Mouse (Mus musculus): Measurements from ENCODE around the gene Fermt1. TPM values are rescaled to one million over a fixed set of nuclear protein-coding genes. Genes with fewer than 3 reads are reported as not detected.

Gene Fermt1
- polyA plus RNA-seq, 1 experiment from 2014 or later, result not detected

- Histone ChIP-seq H3K36me3 (ENCODE audit: control insufficient read depth, insufficient read depth, low read length) (no peaks in the 10 kb centered on the region), H3K4me3 (ENCODE audit: low read depth, low read length) (no peak overlapping the region), H3K4me2 (ENCODE audit: low read length) (no peak overlapping the region), H3K9ac (ENCODE audit: low read length) (no peak overlapping the region), H3K4me1 (ENCODE audit: control insufficient read depth, insufficient read depth, low read length) (no peaks in the 10 kb centered on the region; the same call in 1 of the 2 replicates), H3K27ac (ENCODE audit: low read depth, low read length) (no peak overlapping the region), H3K9me3 (replicated peaks; ENCODE audit: control insufficient read depth, low read length) (no peaks in the 10 kb centered on the region), H3K27me3 (replicated peaks; ENCODE audit: control insufficient read depth, insufficient read depth, low read length) (peaks cover 28% of the 10 kb centered on the region)
- ATAC-seq (no peak), DNase-seq (ENCODE audit: low spot score) (no peak)
- WGBS, result 65% methylated on average over 1 of the region's 1 CpGs
Measured at GRCm38 (mm10) chr2:132876991-132877390, 68.7 kb downstream of the Fermt1 start.

- Histone ChIP-seq H3K36me3 (ENCODE audit: control insufficient read depth, insufficient read depth, low read length) (no peaks in the 10 kb centered on the region), H3K9ac (ENCODE audit: low read length) (no peak overlapping the region), H3K4me2 (ENCODE audit: low read length) (no peak overlapping the region), H3K9me3 (replicated peaks; ENCODE audit: control insufficient read depth, low read length) (no peaks in the 10 kb centered on the region), H3K4me1 (ENCODE audit: control insufficient read depth, insufficient read depth, low read length) (no peaks in the 10 kb centered on the region), H3K27ac (ENCODE audit: low read depth, low read length) (no peak overlapping the region), H3K27me3 (replicated peaks; ENCODE audit: control insufficient read depth, insufficient read depth, low read length) (peaks cover 12% of the 10 kb centered on the region; the same call in 1 of the 2 replicates), H3K4me3 (ENCODE audit: low read depth, low read length) (no peak overlapping the region)
- DNase-seq (ENCODE audit: low spot score), result no peak
- 75% methylated on average over 10 of the region's 10 CpGs for WGBS
- no peak for ATAC-seq
Measured at GRCm38 (mm10) chr2:132873657-132874326, 71.9 kb downstream of the Fermt1 start.

- H3K9me3 ChIP-seq (replicated peaks; ENCODE audit: control insufficient read depth, low read length), result no peaks in the 10 kb centered on the region
- H3K9ac ChIP-seq (ENCODE audit: low read length), result no peak overlapping the region
- H3K4me2 ChIP-seq (ENCODE audit: low read length), result no peak overlapping the region
- no peaks in the 10 kb centered on the region for H3K27me3 ChIP-seq (replicated peaks; ENCODE audit: control insufficient read depth, insufficient read depth, low read length)
- ATAC-seq (no peak), DNase-seq (ENCODE audit: low spot score) (no peak)
- H3K4me1 ChIP-seq (ENCODE audit: control insufficient read depth, insufficient read depth, low read length), result no peaks in the 10 kb centered on the region
- 78% methylated on average over 3 of the region's 3 CpGs for WGBS
- no peak overlapping the region for H3K4me3 ChIP-seq (ENCODE audit: low read depth, low read length)
- no peak overlapping the region for H3K27ac ChIP-seq (ENCODE audit: low read depth, low read length)
- H3K36me3 ChIP-seq (ENCODE audit: control insufficient read depth, insufficient read depth, low read length), result peaks cover 5% of the 10 kb centered on the region
Measured at GRCm38 (mm10) chr2:132871663-132872062, 74.0 kb downstream of the Fermt1 start.

- H3K9me3 ChIP-seq (replicated peaks; ENCODE audit: control insufficient read depth, low read length), result no peaks in the 10 kb centered on the region
- H3K36me3 ChIP-seq (ENCODE audit: control insufficient read depth, insufficient read depth, low read length), result peaks cover 16% of the 10 kb centered on the region
- no peak overlapping the region for H3K9ac ChIP-seq (ENCODE audit: low read length)
- H3K27me3 ChIP-seq (replicated peaks; ENCODE audit: control insufficient read depth, insufficient read depth, low read length), result no peaks in the 10 kb centered on the region
- no peak for DNase-seq (ENCODE audit: low spot score)
- 87% methylated on average over 4 of the region's 4 CpGs for WGBS
- ATAC-seq, result no peak
- H3K4me1 ChIP-seq (ENCODE audit: control insufficient read depth, insufficient read depth, low read length), result no peaks in the 10 kb centered on the region
- H3K4me3 ChIP-seq (ENCODE audit: low read depth, low read length), result no peak overlapping the region
- H3K4me2 ChIP-seq (ENCODE audit: low read length), result no peak overlapping the region
- no peak overlapping the region for H3K27ac ChIP-seq (ENCODE audit: low read depth, low read length)
Measured at GRCm38 (mm10) chr2:132870286-132870685, 75.4 kb downstream of the Fermt1 start.

GRCm38 (mm10) chr2:132869682-132870081 lies 76.0 kb downstream of the Fermt1 start:
- H3K27ac ChIP-seq (ENCODE audit: low read depth, low read length), result no peak overlapping the region
- DNase-seq (ENCODE audit: low spot score) (no peak), ATAC-seq (no peak)
- 91% methylated on average over 5 of the region's 5 CpGs for WGBS
- no peak overlapping the region for H3K4me2 ChIP-seq (ENCODE audit: low read length)
- H3K4me1 ChIP-seq (ENCODE audit: control insufficient read depth, insufficient read depth, low read length), result no peaks in the 10 kb centered on the region
- no peaks in the 10 kb centered on the region for H3K27me3 ChIP-seq (replicated peaks; ENCODE audit: control insufficient read depth, insufficient read depth, low read length)
- no peak overlapping the region for H3K9ac ChIP-seq (ENCODE audit: low read length)
- H3K36me3 ChIP-seq (ENCODE audit: control insufficient read depth, insufficient read depth, low read length), result peaks cover 18% of the 10 kb centered on the region
- no peak overlapping the region for H3K4me3 ChIP-seq (ENCODE audit: low read depth, low read length)
- H3K9me3 ChIP-seq (replicated peaks; ENCODE audit: control insufficient read depth, low read length), result no peaks in the 10 kb centered on the region

GRCm38 (mm10) chr2:132867521-132867920 lies 78.2 kb downstream of the Fermt1 start:
- H3K4me3 ChIP-seq (ENCODE audit: low read depth, low read length), result no peak overlapping the region
- no peaks in the 10 kb centered on the region for H3K9me3 ChIP-seq (replicated peaks; ENCODE audit: control insufficient read depth, low read length)
- WGBS, result 84% methylated on average over 5 of the region's 5 CpGs
- ATAC-seq, result no peak
- no peaks in the 10 kb centered on the region for H3K4me1 ChIP-seq (ENCODE audit: control insufficient read depth, insufficient read depth, low read length)
- DNase-seq (ENCODE audit: low spot score), result no peak
- peaks cover 24% of the 10 kb centered on the region for H3K36me3 ChIP-seq (ENCODE audit: control insufficient read depth, insufficient read depth, low read length)
- no peaks in the 10 kb centered on the region for H3K27me3 ChIP-seq (replicated peaks; ENCODE audit: control insufficient read depth, insufficient read depth, low read length)
- no peak overlapping the region for H3K27ac ChIP-seq (ENCODE audit: low read depth, low read length)
- H3K4me2 ChIP-seq (ENCODE audit: low read length), result no peak overlapping the region
- H3K9ac ChIP-seq (ENCODE audit: low read length), result no peak overlapping the region

GRCm38 (mm10) chr2:132863325-132863724 lies 82.4 kb downstream of the Fermt1 start:
- no peak overlapping the region for H3K4me3 ChIP-seq (ENCODE audit: low read depth, low read length)
- H3K4me1 ChIP-seq (ENCODE audit: control insufficient read depth, insufficient read depth, low read length), result no peaks in the 10 kb centered on the region
- no peak for ATAC-seq
- no peak overlapping the region for H3K9ac ChIP-seq (ENCODE audit: low read length)
- H3K9me3 ChIP-seq (replicated peaks; ENCODE audit: control insufficient read depth, low read length), result no peaks in the 10 kb centered on the region
- peaks cover 27% of the 10 kb centered on the region for H3K36me3 ChIP-seq (ENCODE audit: control insufficient read depth, insufficient read depth, low read length)
- no peak overlapping the region for H3K27ac ChIP-seq (ENCODE audit: low read depth, low read length)
- DNase-seq (ENCODE audit: low spot score), result no peak
- WGBS, result 96% methylated on average over 2 of the region's 2 CpGs
- no peak overlapping the region for H3K4me2 ChIP-seq (ENCODE audit: low read length)
- no peaks in the 10 kb centered on the region for H3K27me3 ChIP-seq (replicated peaks; ENCODE audit: control insufficient read depth, insufficient read depth, low read length)

GRCm38 (mm10) chr2:132861456-132861855 lies 84.2 kb downstream of the Fermt1 start:
- Histone ChIP-seq H3K27me3 (replicated peaks; ENCODE audit: control insufficient read depth, insufficient read depth, low read length) (no peaks in the 10 kb centered on the region), H3K36me3 (ENCODE audit: control insufficient read depth, insufficient read depth, low read length) (peaks cover 20% of the 10 kb centered on the region), H3K9me3 (replicated peaks; ENCODE audit: control insufficient read depth, low read length) (no peaks in the 10 kb centered on the region), H3K4me3 (ENCODE audit: low read depth, low read length) (no peak overlapping the region), H3K4me1 (ENCODE audit: control insufficient read depth, insufficient read depth, low read length) (no peaks in the 10 kb centered on the region), H3K4me2 (ENCODE audit: low read length) (no peak overlapping the region), H3K9ac (ENCODE audit: low read length) (no peak overlapping the region), H3K27ac (ENCODE audit: low read depth, low read length) (no peak overlapping the region)
- ATAC-seq (no peak), DNase-seq (ENCODE audit: low spot score) (no peak)
- 88% methylated on average over 2 of the region's 2 CpGs for WGBS

- no peak overlapping the region for H3K4me3 ChIP-seq (ENCODE audit: low read depth, low read length)
- ATAC-seq (no peak), DNase-seq (ENCODE audit: low spot score) (no peak)
- no peak overlapping the region for H3K27ac ChIP-seq (ENCODE audit: low read depth, low read length)
- H3K36me3 ChIP-seq (ENCODE audit: control insufficient read depth, insufficient read depth, low read length), result peaks cover 13% of the 10 kb centered on the region
- H3K9me3 ChIP-seq (replicated peaks; ENCODE audit: control insufficient read depth, low read length), result no peaks in the 10 kb centered on the region
- H3K9ac ChIP-seq (ENCODE audit: low read length), result no peak overlapping the region
- H3K27me3 ChIP-seq (replicated peaks; ENCODE audit: control insufficient read depth, insufficient read depth, low read length), result no peaks in the 10 kb centered on the region
- H3K4me1 ChIP-seq (ENCODE audit: control insufficient read depth, insufficient read depth, low read length), result no peaks in the 10 kb centered on the region
- no peak overlapping the region for H3K4me2 ChIP-seq (ENCODE audit: low read length)
Measured at GRCm38 (mm10) chr2:132860435-132860834, 85.3 kb downstream of the Fermt1 start.

Measured in forebrain, embryonic 14.5 days (tissue).